Mouse (Mus musculus) gastrocnemius, postnatal 36 days (tissue): ENCODE measurements around the gene Ddx5. TPM values are rescaled to one million over a fixed set of nuclear protein-coding genes. Genes with fewer than 3 reads are reported as not detected.

ENCODE experiments used
- DNase-seq, 2 experiments: peaks; one replicate each; pipeline ENCODE4 v3.0.0; 2022
- intact Hi-C: fragments of 180-260 bp; cut with DNase I; formaldehyde crosslinking; loops from one replicate; pipeline ENCODE4 v1.15.1; 2025
- microRNA-seq, 2 experiments: library from miRNA; unstranded; fragments of <30 nt; microRNA quantifications; one replicate each; pipeline ENCODE4 v1.2.0; 2021
- total RNA-seq, 2 experiments: library from RNA; stranded (reverse); gene quantifications; 2 replicates each; pipeline ENCODE4 v1.2.3; 2021

Gene Ddx5
- total RNA-seq, 2 experiments from 2014 or later, result 185 to 233 TPM

GRCm38 (mm10) chr11:106730714-106731113 lies 58.3 kb downstream of the Ddx5 start:
- no peak for DNase-seq
- intact Hi-C loops, result no loop called here

Small RNAs within 50 kb of the gene (microRNA-seq; reads per million reads assigned to microRNA genes)
- gene Gm25994 (0 reads per million in 2 experiments), gene Mir3064 (3.2 to 4.5 reads per million in 2 experiments)

Other genes starting within 250 kb of the Ddx5 start
- 10 to 100 TPM; 45.7 to 46.2 TPM for gene Tex2, start 175.8 kb downstream of the Ddx5 start, total RNA-seq
- 10 to 100 TPM; 33.7 to 36.2 TPM for gene Pecam1, start 38.6 kb downstream of the Ddx5 start, total RNA-seq
- gene Milr1, start 38.0 kb downstream of the Ddx5 start, total RNA-seq, result under 1 TPM; 0.22 to 0.28 TPM
- gene Polg2, start 9.6 kb downstream of the Ddx5 start, total RNA-seq, result 1 to 10 TPM; 3.1 to 3.2 TPM
- 1 to 10 TPM; 3.1 to 3.9 TPM for gene Cep95, start 67 bp upstream of the Ddx5 start, total RNA-seq
- 10 to 100 TPM; 22.2 to 22.8 TPM for gene Smurf2, start 131.5 kb upstream of the Ddx5 start, total RNA-seq
- gene Kpna2, start 210.4 kb upstream of the Ddx5 start, total RNA-seq, result 10 to 100 TPM; 14.4 to 16.7 TPM
- gene 1810010H24Rik, start 236.5 kb upstream of the Ddx5 start, total RNA-seq, result 1 to 10 TPM in 1 of 2 experiments, under 1 TPM in 1; 0.64 to 1.3 TPM